Mouse (Mus musculus) limb, embryonic 15.5 days (tissue): ENCODE data around the gene Gm20388. TPM values are rescaled to one million over a fixed set of nuclear protein-coding genes. Genes with fewer than 3 reads are reported as not detected.

Experiments used
- ATAC-seq: fragments of 200-750 bp; cut with Nextera tagmentation; 2 replicates; pipeline ENCODE4 v1.8.0; 2017; ENCODE audit warnings: low read depth, moderate TSS enrichment; ENCODE audit not compliant: insufficient number of reproducible peaks, low FRiP score, low TSS enrichment
- H3K27ac ChIP-seq: fragments of 300-500 bp; sonication (generic); 2 replicates; pipeline ENCODE4 v1.5.1; 2015; ENCODE audit warnings: moderate library complexity, mild to moderate bottlenecking, inconsistent platforms
- H3K27me3 ChIP-seq: fragments of 300-500 bp; sonication (generic); 2 replicates; pipeline ENCODE4 v1.6.1; 2015; ENCODE audit warnings: inconsistent platforms
- H3K36me3 ChIP-seq: fragments of 300-500 bp; sonication (generic); 2 replicates; pipeline ENCODE4 v1.6.1; 2015; ENCODE audit warnings: inconsistent platforms
- H3K4me1 ChIP-seq: fragments of 300-500 bp; sonication (generic); 2 replicates; pipeline ENCODE4 v1.6.1; 2015; ENCODE audit warnings: inconsistent platforms
- H3K4me2 ChIP-seq: fragments of 300-500 bp; sonication (generic); 2 replicates; pipeline ENCODE4 v1.6.1; 2015; ENCODE audit warnings: mild to moderate bottlenecking, inconsistent platforms
- H3K4me3 ChIP-seq: fragments of 300-500 bp; sonication (generic); 2 replicates; pipeline ENCODE4 v1.5.1; 2015; ENCODE audit warnings: mild to moderate bottlenecking, inconsistent platforms
- H3K9ac ChIP-seq: fragments of 300-500 bp; sonication (generic); 2 replicates; pipeline ENCODE4 v1.6.1; 2015; ENCODE audit warnings: inconsistent platforms
- H3K9me3 ChIP-seq: fragments of 300-500 bp; sonication (generic); 2 replicates; pipeline ENCODE4 v1.6.1; 2016; ENCODE audit warnings: inconsistent platforms
- WGBS: fragments of 180-500 bp; shearing (Covaris S2); methylation state at CpG from one replicate; pipeline ENCODE4 v1.1.7; 2015; 5-methylcytosine and 5-hydroxymethylcytosine counted together
- polyA plus RNA-seq: library from polyadenylated mRNA; unstranded; fragments of >200 nt; fragmentation: Nextera tagmentation; extraction: Ambion mirVana; gene quantifications from 2 replicates; pipeline ENCODE4 v1.2.1, GENCODE M21; 2015

Gm20388 gene
- polyA plus RNA-seq, 1 experiment from 2014 or later = 4.9 TPM

DNA sequence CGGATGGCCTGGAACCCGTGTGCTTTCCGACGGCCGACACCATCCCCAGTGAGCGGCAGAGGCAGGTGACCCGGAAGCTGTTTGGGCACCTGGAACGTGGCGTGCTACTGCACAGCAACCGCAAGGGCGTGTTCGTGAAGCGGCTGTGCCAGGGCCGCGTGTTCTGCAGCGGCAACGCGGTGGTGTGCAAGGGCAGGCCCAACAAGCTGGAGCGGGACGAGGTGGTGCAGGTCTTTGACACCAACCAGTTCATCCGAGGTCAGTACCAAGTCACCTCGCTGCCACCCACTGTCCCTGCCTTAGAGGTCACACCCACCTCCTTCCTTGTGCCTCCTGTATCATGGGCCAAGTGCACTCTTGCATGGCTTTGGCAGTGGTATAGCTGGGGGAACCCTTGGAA, 842.8 kb downstream of the Gm20388 start:
- H3K27me3 ChIP-seq = peaks cover 13% of the 10 kb centered on the region

DNA sequence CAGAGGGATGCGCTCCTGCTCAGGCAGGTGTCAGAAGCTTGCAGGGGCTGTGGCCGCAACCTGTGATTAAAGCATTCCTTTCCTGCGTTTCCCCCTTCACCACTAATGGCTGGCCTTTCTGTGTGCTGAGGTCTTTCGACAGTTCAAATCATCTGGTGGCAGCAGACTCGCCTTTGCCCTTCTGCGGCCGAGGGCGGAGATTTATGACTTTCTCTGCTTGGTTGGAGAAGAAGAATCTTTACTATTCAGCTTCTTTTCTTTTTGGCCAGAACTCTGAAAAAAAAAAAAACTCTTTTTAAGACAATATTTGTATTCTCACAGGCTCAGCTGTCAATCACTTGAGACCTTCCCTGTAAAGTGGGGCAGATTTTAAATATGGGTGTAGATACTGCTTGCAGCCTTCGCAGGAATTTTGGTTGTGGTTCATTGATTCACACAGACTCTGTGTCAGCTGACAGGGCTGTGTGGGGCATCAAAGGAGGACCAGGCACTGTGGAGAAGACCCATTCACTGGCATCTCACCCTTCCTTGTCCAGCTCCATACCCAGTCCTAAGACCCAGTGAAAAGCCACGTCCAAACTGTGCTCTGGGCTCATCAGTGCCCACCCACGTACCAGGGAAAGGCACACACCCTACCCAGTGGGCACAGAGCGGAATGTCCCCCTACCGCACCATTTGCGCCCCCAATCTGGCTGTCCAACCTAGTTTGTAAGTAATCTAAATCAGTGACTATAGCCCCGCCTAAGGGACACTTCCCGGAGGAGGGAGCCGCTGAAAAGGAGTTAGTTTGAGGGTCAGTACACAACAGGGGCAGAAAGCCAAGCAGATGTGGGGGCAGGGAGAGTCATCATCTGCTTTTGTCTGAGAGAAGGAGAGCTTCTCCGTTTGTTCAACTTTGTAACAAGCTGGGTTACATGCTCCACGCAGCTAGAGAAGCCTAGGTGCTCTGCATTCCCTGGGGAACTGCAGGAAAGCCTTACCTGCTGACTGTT, 845.0 kb downstream of the Gm20388 start:
- no peak overlapping the region for H3K27ac ChIP-seq
- 48% methylated on average over 19 of the region's 19 CpGs for WGBS
- H3K4me2 ChIP-seq = no peak overlapping the region
- peaks cover 13% of the 10 kb centered on the region for H3K27me3 ChIP-seq
- no peak overlapping the region for H3K4me3 ChIP-seq
- H3K9me3 ChIP-seq = no peaks in the 10 kb centered on the region
- ATAC-seq = no peak
- H3K36me3 ChIP-seq = no peaks in the 10 kb centered on the region
- no peak overlapping the region for H3K9ac ChIP-seq
- H3K4me1 ChIP-seq = peaks cover 13% of the 10 kb centered on the region

More for the DNA sequence above, 842.8 kb downstream of the Gm20388 start:
- Histone ChIP-seq H3K4me3 (no peak overlapping the region), H3K27ac (no peak overlapping the region), H3K9ac (no peak overlapping the region), H3K4me2 (no peak overlapping the region), H3K9me3 (no peaks in the 10 kb centered on the region), H3K4me1 (peaks cover 13% of the 10 kb centered on the region), H3K36me3 (no peaks in the 10 kb centered on the region)
- 94% methylated on average over 22 of the region's 22 CpGs for WGBS
- no peak for ATAC-seq

DNA sequence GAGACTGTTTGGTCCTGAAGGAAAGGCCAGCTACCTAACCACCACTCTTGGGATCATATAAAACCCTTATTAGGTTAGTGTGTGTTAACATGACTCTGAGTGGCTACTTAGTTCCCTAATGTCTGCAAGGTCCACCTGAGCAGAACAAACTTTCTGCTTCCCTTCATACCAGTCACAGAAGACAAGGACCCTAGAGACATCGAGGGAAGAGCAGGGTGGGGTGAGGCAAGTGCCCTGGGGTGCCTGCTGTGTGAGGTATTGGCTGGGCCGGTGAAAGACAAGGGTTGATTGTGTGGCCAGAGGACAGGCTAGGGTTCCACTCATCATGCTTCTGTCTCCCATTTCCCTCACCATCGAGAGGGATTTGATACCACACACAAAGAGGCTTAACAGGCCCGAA, 847.4 kb downstream of the Gm20388 start:
- Histone ChIP-seq H3K4me3 (no peak overlapping the region), H3K4me1 (peaks cover 5% of the 10 kb centered on the region; the same call in 1 of the 2 replicates), H3K27me3 (peaks cover 16% of the 10 kb centered on the region), H3K9me3 (no peaks in the 10 kb centered on the region), H3K27ac (no peak overlapping the region), H3K4me2 (no peak overlapping the region), H3K36me3 (no peaks in the 10 kb centered on the region), H3K9ac (no peak overlapping the region)
- 62% methylated on average over 4 of the region's 4 CpGs for WGBS
- ATAC-seq = no peak

GRCm38 (mm10) chr8:120759847-120760246, 849.2 kb downstream of the Gm20388 start:
- no peak overlapping the region for H3K27ac ChIP-seq
- peaks cover 5% of the 10 kb centered on the region; the same call in 1 of the 2 replicates for H3K4me1 ChIP-seq
- H3K27me3 ChIP-seq = peaks cover 15% of the 10 kb centered on the region
- no peak overlapping the region for H3K9ac ChIP-seq
- H3K9me3 ChIP-seq = no peaks in the 10 kb centered on the region
- H3K4me3 ChIP-seq = no peak overlapping the region
- H3K4me2 ChIP-seq = no peak overlapping the region
- ATAC-seq = no peak
- 83% methylated on average over 6 of the region's 6 CpGs for WGBS
- no peaks in the 10 kb centered on the region for H3K36me3 ChIP-seq

DNA sequence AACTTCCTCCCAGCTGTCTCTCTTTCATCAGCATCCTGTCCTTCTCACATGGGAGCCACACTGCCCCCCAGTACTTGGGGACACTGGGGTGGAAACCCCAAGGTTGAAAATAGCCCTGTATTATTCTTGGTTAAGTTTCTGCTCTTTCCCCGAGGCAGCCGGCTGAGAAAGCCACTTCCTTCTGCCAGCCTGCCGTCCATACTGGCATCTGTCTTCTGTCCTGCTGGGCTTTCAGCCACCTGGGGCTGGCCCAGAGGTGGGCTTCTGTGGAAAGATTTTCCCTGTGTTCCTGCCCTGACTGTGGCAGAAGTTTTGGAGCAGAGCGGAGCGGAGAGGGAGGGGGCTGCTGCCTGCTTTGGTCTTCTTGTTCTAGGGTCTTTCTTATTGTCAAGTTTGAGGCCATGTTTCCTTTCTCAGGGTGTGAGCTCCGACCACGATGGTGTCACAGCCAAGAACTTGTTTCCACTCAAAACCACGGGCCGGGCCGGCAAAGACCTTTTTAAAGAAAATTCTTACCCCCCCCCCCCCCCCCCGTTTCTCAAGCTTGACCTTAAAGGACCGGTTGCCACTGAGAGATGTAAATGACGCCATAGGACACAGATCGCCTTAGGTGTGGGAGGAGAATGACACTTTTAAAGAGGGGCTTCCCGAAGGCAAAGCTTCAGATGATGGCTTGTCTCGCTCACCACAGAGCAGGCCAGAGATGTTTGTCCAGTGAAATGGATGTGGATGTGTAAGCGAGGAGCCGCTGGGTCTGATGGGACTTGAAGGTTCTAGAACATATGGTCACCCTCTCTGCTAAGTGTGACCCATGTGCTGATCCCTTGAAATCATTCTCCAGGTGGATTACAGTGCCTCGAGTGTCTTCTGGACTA, 849.9 kb downstream of the Gm20388 start:
- peaks cover 4% of the 10 kb centered on the region; the same call in 1 of the 2 replicates for H3K4me1 ChIP-seq
- H3K4me2 ChIP-seq = no peak overlapping the region
- no peak overlapping the region for H3K27ac ChIP-seq
- H3K27me3 ChIP-seq = peaks cover 10% of the 10 kb centered on the region; the same call in 1 of the 2 replicates
- no peak for ATAC-seq
- H3K36me3 ChIP-seq = no peaks in the 10 kb centered on the region
- H3K4me3 ChIP-seq = no peak overlapping the region
- no peak overlapping the region for H3K9ac ChIP-seq
- H3K9me3 ChIP-seq = no peaks in the 10 kb centered on the region
- 80% methylated on average over 19 of the region's 19 CpGs for WGBS

DNA sequence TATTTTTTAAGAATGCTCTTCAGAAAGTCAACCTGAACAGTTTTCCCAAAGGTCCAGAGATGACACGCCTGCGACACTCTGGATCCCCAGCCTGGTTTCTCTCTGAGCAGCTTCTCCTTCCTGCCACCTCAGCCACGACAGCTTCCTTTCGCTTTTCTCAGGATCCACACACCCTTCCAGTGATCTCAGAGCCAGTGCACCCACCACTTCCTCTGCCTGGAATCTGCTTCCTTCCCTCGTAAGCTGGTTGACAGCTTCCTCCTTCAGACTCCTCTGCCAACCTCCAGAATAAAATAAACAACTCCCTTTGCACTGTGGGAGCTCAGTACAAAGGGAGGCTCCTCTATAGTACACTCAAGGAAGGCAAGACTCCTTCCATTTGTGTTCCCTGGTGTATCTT, 852.6 kb downstream of the Gm20388 start:
- 65% methylated on average over 5 of the region's 5 CpGs for WGBS
- H3K27ac ChIP-seq = no peak overlapping the region
- H3K9ac ChIP-seq = no peak overlapping the region
- no peak overlapping the region for H3K4me2 ChIP-seq
- no peak for ATAC-seq
- H3K27me3 ChIP-seq = 0 out of 2 replicates have a peak, but pooled peaks cover 7% of the 10 kb centered on the region
- no peaks in the 10 kb centered on the region for H3K4me1 ChIP-seq
- H3K36me3 ChIP-seq = no peaks in the 10 kb centered on the region
- H3K4me3 ChIP-seq = no peak overlapping the region
- no peaks in the 10 kb centered on the region for H3K9me3 ChIP-seq

GRCm38 (mm10) chr8:120764638-120765037, 854.0 kb downstream of the Gm20388 start:
- no peak overlapping the region for H3K4me2 ChIP-seq
- H3K4me1 ChIP-seq = 0 out of 2 replicates have a peak, but pooled peaks cover 3% of the 10 kb centered on the region
- no peaks in the 10 kb centered on the region for H3K36me3 ChIP-seq
- H3K9me3 ChIP-seq = no peaks in the 10 kb centered on the region
- H3K9ac ChIP-seq = no peak overlapping the region
- no peak for ATAC-seq
- H3K27me3 ChIP-seq = 0 out of 2 replicates have a peak, but pooled peaks cover 7% of the 10 kb centered on the region
- no peak overlapping the region for H3K4me3 ChIP-seq
- no peak overlapping the region for H3K27ac ChIP-seq

- Histone ChIP-seq H3K9ac (no peak overlapping the region), H3K4me3 (no peak overlapping the region), H3K27ac (no peak overlapping the region), H3K4me2 (no peak overlapping the region), H3K36me3 (no peaks in the 10 kb centered on the region), H3K9me3 (no peaks in the 10 kb centered on the region), H3K27me3 (0 out of 2 replicates have a peak, but pooled peaks cover 4% of the 10 kb centered on the region), H3K4me1 (0 out of 2 replicates have a peak, but pooled peaks cover 3% of the 10 kb centered on the region)
- 37% methylated on average over 3 of the region's 3 CpGs for WGBS
- ATAC-seq = no peak
These were observed 856.0 kb downstream of the Gm20388 start for GRCm38 (mm10) chr8:120766622-120767021.

DNA sequence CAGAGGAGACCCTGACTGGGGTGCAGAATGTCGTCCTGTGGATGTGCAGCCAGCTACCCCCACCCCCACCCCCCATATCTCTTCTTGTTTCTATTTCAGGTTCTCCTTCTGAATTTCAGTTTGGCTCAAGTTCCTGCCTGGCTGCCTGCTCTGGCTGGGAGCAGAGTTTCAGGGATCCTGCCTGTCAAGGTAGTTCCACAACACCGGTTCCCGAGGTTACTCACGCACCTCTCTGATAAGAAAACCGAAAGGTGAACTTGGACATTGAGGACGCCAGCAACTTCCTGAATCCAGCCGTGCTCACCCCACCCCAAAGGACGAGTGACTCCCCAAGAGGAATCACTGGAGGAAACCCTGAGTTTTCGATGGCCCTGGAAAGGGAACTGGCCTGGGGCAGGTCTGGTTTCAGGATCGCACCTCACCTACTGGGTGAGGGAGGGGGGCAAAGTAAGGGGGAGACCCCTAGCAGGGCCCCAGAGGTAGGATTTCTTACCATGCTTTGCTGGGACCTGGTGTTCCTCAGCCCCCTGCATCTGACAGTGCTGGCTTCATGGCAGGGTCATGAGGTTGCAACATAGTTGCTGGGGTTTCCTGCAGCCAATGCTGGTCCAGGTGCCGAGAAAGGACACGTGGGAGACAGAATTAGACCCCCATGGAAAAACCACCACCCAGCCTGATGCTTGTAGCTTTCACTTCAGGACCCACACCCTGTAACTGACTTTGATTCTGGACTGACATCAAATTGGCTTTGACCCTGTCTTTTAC, 858.0 kb downstream of the Gm20388 start:
- Histone ChIP-seq H3K4me3 (no peak overlapping the region), H3K9ac (no peak overlapping the region), H3K36me3 (no peaks in the 10 kb centered on the region), H3K4me2 (no peak overlapping the region), H3K4me1 (0 out of 2 replicates have a peak, but pooled peaks cover 3% of the 10 kb centered on the region), H3K27me3 (0 out of 2 replicates have a peak, but pooled peaks cover 4% of the 10 kb centered on the region), H3K9me3 (no peaks in the 10 kb centered on the region), H3K27ac (no peak overlapping the region)
- no peak for ATAC-seq
- 63% methylated on average over 12 of the region's 12 CpGs for WGBS

DNA sequence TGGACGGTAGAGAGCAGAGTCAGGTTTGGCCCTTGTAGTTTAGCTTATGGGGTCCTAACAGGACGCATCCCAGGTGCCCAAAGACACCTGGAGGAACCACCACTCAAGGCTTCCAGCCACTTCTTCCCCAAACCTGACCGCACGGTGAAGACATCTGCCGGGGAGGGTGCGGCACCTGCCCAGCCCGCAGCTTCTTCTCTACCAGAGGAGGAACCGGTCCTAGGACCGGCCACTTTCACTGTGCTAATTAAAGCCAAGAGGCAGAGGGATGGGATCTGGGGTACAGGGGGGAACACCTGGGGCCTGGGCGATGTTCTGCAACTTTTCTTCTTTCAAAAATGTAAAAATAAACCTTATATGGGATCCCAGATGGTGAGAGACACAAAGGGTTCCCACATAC, 866.5 kb downstream of the Gm20388 start:
- ATAC-seq = no peak
- peaks cover 4% of the 10 kb centered on the region; the same call in 1 of the 2 replicates for H3K27me3 ChIP-seq
- H3K36me3 ChIP-seq = no peaks in the 10 kb centered on the region
- 81% methylated on average over 10 of the region's 10 CpGs for WGBS
- no peak overlapping the region for H3K9ac ChIP-seq
- no peak overlapping the region for H3K4me2 ChIP-seq
- no peak overlapping the region for H3K27ac ChIP-seq
- H3K9me3 ChIP-seq = no peaks in the 10 kb centered on the region
- H3K4me3 ChIP-seq = no peak overlapping the region
- no peaks in the 10 kb centered on the region for H3K4me1 ChIP-seq

DNA sequence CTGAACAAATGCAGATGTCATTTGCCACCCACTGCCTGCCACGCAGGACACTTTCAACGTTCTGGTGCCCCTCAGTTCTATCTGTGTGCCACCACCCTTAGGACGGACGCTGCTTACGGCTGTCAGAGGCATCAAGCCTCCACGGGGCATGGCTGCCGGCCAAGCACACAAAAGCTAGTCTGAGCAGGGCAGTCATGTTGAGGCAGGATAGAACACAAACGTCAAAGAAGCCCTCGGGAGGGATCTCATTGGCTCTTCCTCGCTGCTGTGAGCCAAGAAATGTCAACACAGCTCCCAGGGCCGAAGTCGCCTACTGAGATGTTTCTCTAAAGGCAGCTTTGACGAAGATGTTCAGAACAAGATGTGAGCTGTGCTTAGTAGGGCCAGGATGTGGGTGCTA, 867.1 kb downstream of the Gm20388 start:
- Histone ChIP-seq H3K27me3 (peaks cover 7% of the 10 kb centered on the region; the same call in 1 of the 2 replicates), H3K27ac (no peak overlapping the region), H3K9ac (no peak overlapping the region), H3K4me3 (no peak overlapping the region), H3K36me3 (no peaks in the 10 kb centered on the region), H3K4me2 (no peak overlapping the region), H3K9me3 (no peaks in the 10 kb centered on the region), H3K4me1 (no peaks in the 10 kb centered on the region)
- ATAC-seq = no peak
- 55% methylated on average over 13 of the region's 13 CpGs for WGBS
